In genomic region chr11:29660740-29661139, GRCm38 (mm10) we compare ENCODE assay signal across 28 mouse cellular contexts. TPM values are rescaled to one million over a fixed set of nuclear protein-coding genes. Genes with fewer than 3 reads are reported as not detected.
DNase-seq lines count a peak whose midpoint lies in the region; ATAC-seq lines count a peak whose summit lies in the region.
"Had no signal": no experiment of that assay in that cellular context is flagged by ENCODE, and none has a peak within 500 bp of the region (broad histone marks: within the 10 kb centered on the region; RNA-seq: fewer than 3 reads in every experiment).

No protein-coding gene starts in this region.

- H3K27me3 ChIP-seq in liver, embryonic 11.5 days (replicated peaks; ENCODE audit: control insufficient read depth, insufficient read depth, low read length): no peaks in the 10 kb centered on the region
- H3K27me3 ChIP-seq in liver, embryonic 16.5 days (ENCODE audit: control insufficient read depth, insufficient read depth, low read depth, low read length): no peaks in the 10 kb centered on the region
- H3K27me3 ChIP-seq in forebrain, embryonic 16.5 days (replicated peaks; ENCODE audit: control insufficient read depth, insufficient read depth, low read length): no peaks in the 10 kb centered on the region
- H3K27me3 ChIP-seq: embryonic facial prominence, embryonic 12.5 days; heart, embryonic 15.5 days; hindbrain, embryonic 13.5 days; megakaryocyte, embryonic 14.5 days; midbrain, embryonic 13.5 days; neural tube, embryonic 13.5 days had no signal

- WGBS in liver, embryonic 11.5 days: 74% methylated on average over 2 of the region's 2 CpGs
- WGBS in liver, embryonic 16.5 days (ENCODE audit: insufficient replicate concordance): 59% methylated on average over 2 of the region's 2 CpGs
- 86% methylated on average over 2 of the region's 2 CpGs for WGBS in forebrain, embryonic 16.5 days

- H3K9me3 ChIP-seq in liver, embryonic 11.5 days (ENCODE audit: control insufficient read depth, low read length): no peaks in the 10 kb centered on the region
- H3K9me3 ChIP-seq in liver, embryonic 16.5 days (replicated peaks; ENCODE audit: control insufficient read depth, low read length): no peaks in the 10 kb centered on the region
- H3K9me3 ChIP-seq in forebrain, embryonic 16.5 days (ENCODE audit: control insufficient read depth, low read length): no peaks in the 10 kb centered on the region
- H3K9me3 ChIP-seq: embryonic facial prominence, embryonic 12.5 days; G1E; heart, embryonic 10.5 days; heart, embryonic 15.5 days; megakaryocyte, embryonic 14.5 days; neural tube, embryonic 13.5 days had no signal

- H3K9ac ChIP-seq in liver, embryonic 11.5 days (ENCODE audit: low read depth, low read length): no peak overlapping the region
- no peak overlapping the region for H3K9ac ChIP-seq in liver, embryonic 16.5 days (ENCODE audit: low read depth, low read length)
- no peak overlapping the region for H3K9ac ChIP-seq in forebrain, embryonic 16.5 days (replicated peaks; ENCODE audit: low read depth, low read length)
- H3K9ac ChIP-seq: embryonic facial prominence, embryonic 12.5 days; forebrain, postnatal 0 days; heart, embryonic 15.5 days; hindbrain, embryonic 13.5 days; midbrain, embryonic 13.5 days; neural tube, embryonic 13.5 days had no signal

- no peak overlapping the region for H3K27ac ChIP-seq in liver, embryonic 11.5 days (ENCODE audit: low read depth, low read length)
- H3K27ac ChIP-seq in liver, embryonic 16.5 days (ENCODE audit: low read length): no peak overlapping the region
- H3K27ac ChIP-seq in forebrain, embryonic 16.5 days (ENCODE audit: low read length): no peak overlapping the region
- H3K27ac ChIP-seq: embryonic facial prominence, embryonic 12.5 days; heart, embryonic 10.5 days; heart, embryonic 15.5 days; hindbrain, embryonic 13.5 days; midbrain, embryonic 13.5 days; neural tube, embryonic 13.5 days had no signal

- no peak for DNase-seq in liver, embryonic 11.5 days (ENCODE audit: low spot score)
- DNase-seq in liver: no peak
- no peak for DNase-seq in spleen, postnatal 4 days (ENCODE audit: low spot score in 2 of 2)
- DNase-seq in cerebellum, postnatal 14 days: no peak
- DNase-seq: adrenal gland, postnatal 14 days; cerebellum, adult 8-10 months; cerebellum, postnatal 36 days; embryo, embryonic 11 days; forebrain, postnatal 0 days; gastrocnemius, postnatal 10 days; kidney, adult 9 months; kidney, postnatal 14 days; layer of hippocampus, adult 9-11 months; lung, postnatal 36 days; right cerebral cortex, postnatal 4 days; thymus, postnatal 14 days had no signal

- no peak overlapping the region for H3K4me2 ChIP-seq in liver, embryonic 11.5 days
- peak overlapping the region; percentile 28 for H3K4me2 ChIP-seq in liver, embryonic 16.5 days (ENCODE audit: low read depth, low read length)
- no peak overlapping the region for H3K4me2 ChIP-seq in forebrain, embryonic 16.5 days (ENCODE audit: low read length)
- H3K4me2 ChIP-seq: embryonic facial prominence, embryonic 12.5 days; heart, embryonic 15.5 days; hindbrain, embryonic 13.5 days; midbrain, embryonic 13.5 days; neural tube, embryonic 13.5 days had no signal

- ATAC-seq in liver, embryonic 11.5 days (replicated peaks; ENCODE audit: low FRiP score): peak; percentile 87
- peak; percentile 82 for ATAC-seq in erythroid progenitor cell, adult 5-6 weeks (replicated peaks; ENCODE audit: low FRiP score, poor library complexity, severe bottlenecking)
- peak; percentile 87 for ATAC-seq in liver, embryonic 16.5 days (ENCODE audit: low read depth)
- ATAC-seq in forebrain, embryonic 16.5 days: no peak
- ATAC-seq: forebrain, postnatal 0 days; intestine, embryonic 16.5 days; midbrain, embryonic 13.5 days had no signal

- no peak overlapping the region for H3K4me3 ChIP-seq in liver, embryonic 11.5 days (ENCODE audit: low read depth, low read length)
- no peak overlapping the region for H3K4me3 ChIP-seq in liver, embryonic 16.5 days (ENCODE audit: low read depth, low read length)
- H3K4me3 ChIP-seq in forebrain, embryonic 16.5 days (replicated peaks; ENCODE audit: low read length): no peak overlapping the region
- H3K4me3 ChIP-seq: embryonic facial prominence, embryonic 12.5 days; heart, embryonic 10.5 days; heart, embryonic 15.5 days; hindbrain, embryonic 13.5 days; megakaryocyte, embryonic 14.5 days; midbrain, embryonic 13.5 days; neural tube, embryonic 13.5 days had no signal

- H3K4me1 ChIP-seq in liver, embryonic 11.5 days (replicated peaks; ENCODE audit: control insufficient read depth, insufficient read depth, low read length): no peaks in the 10 kb centered on the region
- H3K4me1 ChIP-seq in liver, embryonic 16.5 days (ENCODE audit: control insufficient read depth, low read depth, low read length): peaks cover 10% of the 10 kb centered on the region
- H3K4me1 ChIP-seq in forebrain, embryonic 16.5 days (replicated peaks; ENCODE audit: control insufficient read depth, insufficient read depth, low read length): no peaks in the 10 kb centered on the region
- H3K4me1 ChIP-seq: embryonic facial prominence, embryonic 12.5 days; heart, embryonic 10.5 days; heart, embryonic 15.5 days; hindbrain, embryonic 13.5 days; megakaryocyte, embryonic 14.5 days; midbrain, embryonic 13.5 days; neural tube, embryonic 13.5 days had no signal

- H3K36me3 ChIP-seq in liver, embryonic 11.5 days (ENCODE audit: control insufficient read depth, insufficient read depth, low read length): no peaks in the 10 kb centered on the region
- no peaks in the 10 kb centered on the region for H3K36me3 ChIP-seq in liver, embryonic 16.5 days (ENCODE audit: control insufficient read depth, insufficient read depth)
- no peaks in the 10 kb centered on the region for H3K36me3 ChIP-seq in forebrain, embryonic 16.5 days (ENCODE audit: control insufficient read depth, insufficient read depth)
- H3K36me3 ChIP-seq: embryonic facial prominence, embryonic 12.5 days; G1E; heart, embryonic 10.5 days; heart, embryonic 15.5 days; hindbrain, embryonic 13.5 days; midbrain, embryonic 13.5 days; neural tube, embryonic 13.5 days had no signal

RNA-seq across cellular contexts. Expression of gene Rtn4, which starts 32.0 kb away (rescaled TPM):
- 23.4 and 24.6 TPM in 2 replicates for polyA plus RNA-seq in liver, embryonic 11.5 days (2014; fragmentation: Nextera tagmentation; extraction: Ambion mirVana)
- total RNA-seq in erythroid progenitor cell, adult 5-6 weeks (2015; ENCODE audit: low replicate concordance): 48.3 and 50.7 TPM in 2 replicates
- 46.8 and 64.0 TPM in 2 replicates for total RNA-seq in erythroid progenitor cell, adult 5-6 weeks (2017; ENCODE audit: low replicate concordance)
- 9.8 and 11.4 TPM in 2 replicates for polyA plus RNA-seq in liver, embryonic 16.5 days (2015; fragmentation: Nextera tagmentation; extraction: Ambion mirVana)
- 131 and 134 TPM in 2 replicates for polyA plus RNA-seq in forebrain, embryonic 16.5 days (2015; fragmentation: Nextera tagmentation; extraction: Ambion mirVana)
